Mouse (Mus musculus) MEL (cell line): ENCODE measurements around the gene Krt18. TPM values are rescaled to one million over a fixed set of nuclear protein-coding genes. Genes with fewer than 3 reads are reported as not detected.
A peak's percentile ranks its signal among the peaks of the same experiment; 100 is the strongest.

ENCODE experiments used
- CHD2 ChIP-seq: IDR thresholded peaks from 2 replicates; pipeline ENCODE4 v1.6.1; 2011; ENCODE audit warnings: low read length, improper control_type of control experiment
- E2F4 ChIP-seq: IDR thresholded peaks from 2 replicates; pipeline ENCODE4 v1.6.1; 2011; ENCODE audit warnings: low read depth, low read length, improper control_type of control experiment, borderline replicate concordance
- ELF1 ChIP-seq: IDR thresholded peaks from 2 replicates; pipeline ENCODE4 v1.6.1; 2014; ENCODE audit warnings: low read depth, mild to moderate bottlenecking, inconsistent platforms, low read length, improper control_type of control experiment, moderate library complexity
- ETS1 ChIP-seq: IDR thresholded peaks from 2 replicates; pipeline ENCODE4 v1.6.1; 2012; ENCODE audit warnings: low read depth, mild to moderate bottlenecking, inconsistent platforms, low read length, improper control_type of control experiment, moderate library complexity
- GATA1 ChIP-seq: IDR thresholded peaks from 2 replicates; pipeline ENCODE4 v1.6.1; 2011; ENCODE audit warnings: low read depth, low read length, improper control_type of control experiment
- JUND ChIP-seq: IDR thresholded peaks from 2 replicates; pipeline ENCODE4 v1.6.1; 2011; ENCODE audit warnings: low read depth, mild to moderate bottlenecking, improper control_type of control experiment, low read length
- KAT2A ChIP-seq: conservative IDR thresholded peaks from 2 replicates; pipeline ENCODE4 v1.6.1; 2012; ENCODE audit warnings: low read depth, low read length, improper control_type of control experiment, inconsistent platforms
- MAFK ChIP-seq: IDR thresholded peaks from 2 replicates; pipeline ENCODE4 v1.6.1; 2011; ENCODE audit warnings: low read depth, mild to moderate bottlenecking, low read length, improper control_type of control experiment, borderline replicate concordance
- MAX ChIP-seq: IDR thresholded peaks from 2 replicates; pipeline ENCODE4 v1.6.1; 2011; ENCODE audit warnings: low read length, improper control_type of control experiment
- MEF2A ChIP-seq: IDR thresholded peaks from 2 replicates; pipeline ENCODE4 v1.6.1; 2014; ENCODE audit warnings: low read depth, mild to moderate bottlenecking, inconsistent platforms, low read length, improper control_type of control experiment; ENCODE audit not compliant: poor library complexity, insufficient replicate concordance, severe bottlenecking; ENCODE audit errors: extremely low read depth
- MXI1 ChIP-seq: IDR thresholded peaks from 2 replicates; pipeline ENCODE4 v1.6.1; 2011; ENCODE audit warnings: mild to moderate bottlenecking, low read depth, low read length, improper control_type of control experiment
- MYB ChIP-seq: IDR thresholded peaks from 2 replicates; pipeline ENCODE4 v1.6.1; 2011; ENCODE audit warnings: mild to moderate bottlenecking, low read depth, low read length, improper control_type of control experiment
- MYC ChIP-seq: IDR thresholded peaks from 2 replicates; pipeline ENCODE4 v1.6.1; 2011; ENCODE audit warnings: low read depth, mild to moderate bottlenecking, low read length, improper control_type of control experiment, moderate library complexity
- NELFE ChIP-seq: IDR thresholded peaks from 2 replicates; pipeline ENCODE4 v1.6.1; 2011; ENCODE audit warnings: low read depth, low read length, improper control_type of control experiment
- NRF1 ChIP-seq: IDR thresholded peaks from 2 replicates; pipeline ENCODE4 v1.6.1; 2014; ENCODE audit warnings: low read depth, mild to moderate bottlenecking, inconsistent platforms, low read length, improper control_type of control experiment, moderate library complexity; ENCODE audit not compliant: poor library complexity, insufficient read depth, severe bottlenecking
- POLR2A ChIP-seq, 2 experiments: IDR thresholded peaks; 2 replicates each; pipeline ENCODE4 v1.6.1; 2011 to 2012; ENCODE audit warnings: low read length in 2 of 2, mild to moderate bottlenecking in 2 of 2, control low read depth in 1 of 2, improper control_type of control experiment in 1 of 2, low read depth in 1 of 2, moderate library complexity in 1 of 2; ENCODE audit not compliant: control insufficient read depth in 1 of 2, insufficient read depth in 1 of 2, poor library complexity in 1 of 2
- POLR2AphosphoS2 ChIP-seq: IDR thresholded peaks from 2 replicates; pipeline ENCODE4 v1.6.1; 2011; ENCODE audit warnings: low read length, improper control_type of control experiment
- RCOR1 ChIP-seq: IDR thresholded peaks from 2 replicates; pipeline ENCODE4 v1.6.1; 2012; ENCODE audit warnings: low read depth, mild to moderate bottlenecking, inconsistent platforms, low read length, improper control_type of control experiment
- SIN3A ChIP-seq: IDR thresholded peaks from 2 replicates; pipeline ENCODE4 v1.6.1; 2012; ENCODE audit warnings: low read length, improper control_type of control experiment, inconsistent platforms
- SMC3 ChIP-seq: IDR thresholded peaks from 2 replicates; pipeline ENCODE4 v1.6.1; 2011; ENCODE audit warnings: low read depth, low read length, improper control_type of control experiment
- TAL1 ChIP-seq: IDR thresholded peaks from 2 replicates; pipeline ENCODE4 v1.6.1; 2012; ENCODE audit warnings: mild to moderate bottlenecking, inconsistent platforms, low read length, moderate library complexity, mixed read lengths
- TCF12 ChIP-seq: IDR thresholded peaks from 2 replicates; pipeline ENCODE4 v1.6.1; 2014; ENCODE audit warnings: low read depth, mild to moderate bottlenecking, inconsistent platforms, low read length, improper control_type of control experiment, moderate library complexity
- UBTF ChIP-seq: IDR thresholded peaks from 2 replicates; pipeline ENCODE4 v1.6.1; 2012; ENCODE audit warnings: low read depth, mild to moderate bottlenecking, inconsistent platforms, low read length, improper control_type of control experiment, moderate library complexity, borderline replicate concordance; ENCODE audit not compliant: insufficient read depth
- USF2 ChIP-seq, 2 experiments: IDR thresholded peaks; 2 replicates each; pipeline ENCODE4 v1.6.1; 2011 to 2012; ENCODE audit warnings: improper control_type of control experiment in 2 of 2, low read length in 2 of 2, borderline replicate concordance in 1 of 2, inconsistent platforms in 1 of 2, low read depth in 1 of 2, mild to moderate bottlenecking in 1 of 2; ENCODE audit not compliant: insufficient read depth in 1 of 2
- ZKSCAN1 ChIP-seq: IDR thresholded peaks from 2 replicates; pipeline ENCODE4 v1.6.1; 2012; ENCODE audit warnings: low read depth, mild to moderate bottlenecking, inconsistent platforms, low read length, improper control_type of control experiment, moderate library complexity
- ZNF384 ChIP-seq: IDR thresholded peaks from 2 replicates; pipeline ENCODE4 v1.6.1; 2012; ENCODE audit warnings: low read depth, mild to moderate bottlenecking, inconsistent platforms, low read length, improper control_type of control experiment
- polyA plus RNA-seq, 2 experiments: library from polyadenylated mRNA; stranded (reverse) in 1 of 2; unstranded in 1 of 2; fragments of >175 nt in 1 of 2; fragments of >200 nt in 1 of 2; gene quantifications; 2 replicates each; pipeline versions ENCODE4 v1.2.1 to v1.2.4; 2012; ENCODE audit warnings: low replicate concordance in 2 of 2, low read depth in 1 of 2; ENCODE audit not compliant: insufficient read length in 2 of 2, insufficient read depth in 1 of 2, missing spikeins in 1 of 2
- total RNA-seq: library from RNA; depleted of rRNA; stranded (reverse); fragments of 300-350 nt; gene quantifications from 2 replicates; pipeline ENCODE4 v1.2.3, GENCODE M21; 2012

Gene Krt18
- total and polyA plus RNA-seq, 3 experiments: 0.08 TPM; not detected in 2

GRCm38 (mm10) chr15:101988119-101988518 lies 39.9 kb upstream of the Krt18 start (continued):
- TF ChIP-seq ZKSCAN1 (no peak), ZNF384 (no peak), MAFK (no peak), NELFE (no peak), MXI1 (peak; percentile 36; the same call in 1 of the 2 replicates), ETS1 (no peak; the same call in 1 of the 2 replicates), TCF12 (peak; percentile 24; the same call in 1 of the 2 replicates), MAX (peak; percentile 24; the same call in 1 of the 2 replicates), GATA1 (no peak), CHD2 (no peak), NRF1 (no peak), KAT2A (no peak), POLR2A (IDR thresholded peaks at IDR 0.05; ENCODE audit: control insufficient read depth in 1 of 2, insufficient read depth in 1 of 2, low read depth in 1 of 2, low read length in 2 of 2, poor library complexity in 1 of 2) (no peak), MYC (peak; percentile 59; the same call in 1 of the 2 replicates), USF2 (IDR thresholded peaks at IDR 0.05; ENCODE audit: borderline replicate concordance in 1 of 2, insufficient read depth in 1 of 2, low read depth in 1 of 2, low read length in 2 of 2) (no peak), UBTF (no peak), MYB (no peak), JUND (0 out of 2 replicates have a peak, but pooled peaks have one; percentile 73), E2F4 (no peak), RCOR1 (0 out of 2 replicates have a peak, but pooled peaks have one; percentile 43), MEF2A (no peak), TAL1 (no peak), POLR2AphosphoS2 (no peak), SIN3A (peak; percentile 61; the same call in 1 of the 2 replicates), ELF1 (peak; percentile 20; the same call in 1 of the 2 replicates), SMC3 (peak; percentile 100)
- TF ChIP-seq, all 39 proteins: peak for 17
